Mouse (Mus musculus) embryonic fibroblast, embryonic 13.5 days (primary cell): ENCODE measurements around the gene Lyg1.

Experiments
- CTCF ChIP-seq: IDR thresholded peaks from 2 replicates; pipeline ENCODE4 v1.5.1; 2011; ENCODE audit warnings: mild to moderate bottlenecking, control low read depth, low read length, moderate library complexity, borderline replicate concordance; ENCODE audit not compliant: insufficient read depth
- POLR2A ChIP-seq: IDR thresholded peaks from 2 replicates; pipeline ENCODE4 v1.6.1; 2011; ENCODE audit warnings: low read depth, mild to moderate bottlenecking, control low read depth, low read length, moderate library complexity

GRCm38 (mm10) chr1:37996877-37997484 lies 39.4 kb upstream of the Lyg1 start:
- no peak for TF ChIP-seq CTCF
- peak; percentile 75 for TF ChIP-seq POLR2A
